Mouse (Mus musculus) gastrocnemius, adult 2 months (tissue): ENCODE data around the gene Tspyl4. TPM values are rescaled to one million over a fixed set of nuclear protein-coding genes. Genes with fewer than 3 reads are reported as not detected.

Experiments used
- DNase-seq: peaks from one replicate; pipeline ENCODE4 v3.0.0; 2022
- H3K27ac ChIP-seq: fragments of 200-600 bp; 2 replicates; pipeline ENCODE4 v1.8.1; 2022; ENCODE audit warnings: mild to moderate bottlenecking
- H3K4me3 ChIP-seq: fragments of 200-600 bp; 2 replicates; pipeline ENCODE4 v1.8.1; 2022; ENCODE audit warnings: mild to moderate bottlenecking, moderate library complexity
- CTCF ChIP-seq: fragments of 200-600 bp; IDR thresholded peaks from 2 replicates; pipeline ENCODE4 v1.8.1; 2022; ENCODE audit warnings: antibody characterized with exemption, mild to moderate bottlenecking, moderate library complexity
- intact Hi-C: fragments of 180-260 bp; cut with DNase I; formaldehyde crosslinking; loops from one replicate; pipeline ENCODE4 v1.15.1; 2025
- total RNA-seq, 2 experiments: library from RNA; stranded (reverse); gene quantifications; 2 replicates each; pipeline ENCODE4 v1.2.3; 2021

Tspyl4 gene
- total RNA-seq, 2 experiments from 2014 or later: 1.4 to 1.5 TPM

DNA sequence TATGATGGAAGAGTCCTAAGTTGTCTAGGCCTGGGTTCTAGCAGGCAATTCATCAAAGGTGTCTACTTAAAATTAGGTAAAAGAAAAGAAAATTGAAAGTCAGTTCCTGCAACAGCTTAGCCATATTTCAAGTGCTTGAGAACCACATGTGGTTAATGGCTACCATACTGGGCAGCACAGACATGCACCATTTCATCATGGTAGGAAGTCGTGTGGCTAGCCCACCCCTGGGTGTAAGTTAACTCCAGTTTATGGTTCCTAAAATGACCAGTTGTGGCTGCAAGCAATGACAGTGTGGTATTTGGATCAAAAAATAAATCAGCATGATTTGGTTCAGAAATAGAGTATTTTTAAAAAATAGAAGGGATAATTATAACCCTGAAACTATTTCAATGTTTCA is 44.6 kb downstream of the Tspyl4 start:
- intact Hi-C loops: no loop called here
- Histone ChIP-seq H3K27ac (no peak overlapping the region), H3K4me3 (no peak overlapping the region)
- DNase-seq: no peak
- no peak for TF ChIP-seq CTCF

Other genes with a start within 250 kb of the Tspyl4 start
- gene Calhm5, start 200.9 kb upstream of the Tspyl4 start, total RNA-seq: under 1 TPM; 0.31 to 0.38 TPM
- gene Calhm6, start 169.5 kb upstream of the Tspyl4 start, total RNA-seq: not detected
- gene Dse, start 89.7 kb upstream of the Tspyl4 start, total RNA-seq: 1 to 10 TPM; 4.2 to 4.5 TPM
- gene Tspyl1, start 15.3 kb upstream of the Tspyl4 start, total RNA-seq: 10 to 100 TPM; 54.4 to 57.2 TPM
- gene Col10a1, start 92.5 kb downstream of the Tspyl4 start, total RNA-seq: not detected
- gene Nt5dc1, start 121.1 kb downstream of the Tspyl4 start, total RNA-seq: 1 to 10 TPM; 4.7 to 5.6 TPM
- gene Frk, start 186.0 kb downstream of the Tspyl4 start, total RNA-seq: 1 to 10 TPM in 1 of 2 experiments, under 1 TPM in 1; 0.28 to 1.1 TPM